ENCODE assay signal across 10 mouse cellular contexts in genomic region chr13:83662089-83662551, GRCm38 (mm10).
DNase-seq lines count a peak whose midpoint lies in the region; ATAC-seq lines count a peak whose summit lies in the region.
"Had no signal": no experiment of that assay in that cellular context is flagged by ENCODE, and none has a peak within 500 bp of the region (broad histone marks: within the 10 kb centered on the region; RNA-seq: fewer than 3 reads in every experiment).

No protein-coding gene starts in this region.

- no peak for DNase-seq in hindbrain, embryonic 11.5 days (ENCODE audit: low spot score)
- DNase-seq in hindbrain, embryonic 10.5 days (ENCODE audit: low spot score): no peak
- peak; percentile 19 for DNase-seq in R1 (ENCODE audit: low read depth, low spot score)
- DNase-seq in cerebellum, postnatal 25 days: peak; percentile 55
- no peak for DNase-seq in limb, embryonic 10.5 days (ENCODE audit: low spot score)
- no peak for DNase-seq in thymus, postnatal 0 days (ENCODE audit: low spot score)
- DNase-seq in liver, embryonic 11.5 days (ENCODE audit: low spot score): no peak
- DNase-seq: kidney, adult 18-20 months; lung, postnatal 14 days had no signal

- 55% methylated on average over 14 of the region's 14 CpGs for WGBS in hindbrain, embryonic 11.5 days
- 60% methylated on average over 14 of the region's 14 CpGs for WGBS in hindbrain, embryonic 10.5 days
- WGBS in hindbrain, embryonic 15.5 days: 50% methylated on average over 14 of the region's 14 CpGs
- 64% methylated on average over 14 of the region's 14 CpGs for WGBS in limb, embryonic 10.5 days
- 76% methylated on average over 14 of the region's 14 CpGs for WGBS in liver, embryonic 11.5 days

- H3K9me3 ChIP-seq in hindbrain, embryonic 11.5 days (ENCODE audit: control insufficient read depth, low read length): no peaks in the 10 kb centered on the region
- H3K9me3 ChIP-seq in hindbrain, embryonic 10.5 days: no peaks in the 10 kb centered on the region
- H3K9me3 ChIP-seq in hindbrain, embryonic 15.5 days: no peaks in the 10 kb centered on the region
- no peaks in the 10 kb centered on the region for H3K9me3 ChIP-seq in limb, embryonic 10.5 days (replicated peaks)
- H3K9me3 ChIP-seq in liver, embryonic 11.5 days (ENCODE audit: control insufficient read depth, low read length): no peaks in the 10 kb centered on the region

- peak; percentile 56 for ATAC-seq in hindbrain, embryonic 11.5 days (ENCODE audit: low FRiP score)
- ATAC-seq in hindbrain, embryonic 15.5 days (ENCODE audit: low FRiP score, low read depth): peak; percentile 66
- ATAC-seq in liver, embryonic 11.5 days (replicated peaks; ENCODE audit: low FRiP score): no peak

- no peaks in the 10 kb centered on the region for H3K4me1 ChIP-seq in hindbrain, embryonic 11.5 days (replicated peaks; ENCODE audit: control insufficient read depth, insufficient read depth, low read length)
- H3K4me1 ChIP-seq in hindbrain, embryonic 10.5 days (replicated peaks): no peaks in the 10 kb centered on the region
- peaks cover 12% of the 10 kb centered on the region for H3K4me1 ChIP-seq in hindbrain, embryonic 15.5 days (replicated peaks)
- H3K4me1 ChIP-seq in limb, embryonic 10.5 days: no peaks in the 10 kb centered on the region
- no peaks in the 10 kb centered on the region for H3K4me1 ChIP-seq in liver, embryonic 11.5 days (replicated peaks; ENCODE audit: control insufficient read depth, insufficient read depth, low read length)

- no peak overlapping the region for H3K9ac ChIP-seq in hindbrain, embryonic 11.5 days (ENCODE audit: low read depth, low read length)
- no peak overlapping the region for H3K9ac ChIP-seq in hindbrain, embryonic 15.5 days
- no peak overlapping the region for H3K9ac ChIP-seq in liver, embryonic 11.5 days (ENCODE audit: low read depth, low read length)

- no peak overlapping the region for H3K27ac ChIP-seq in hindbrain, embryonic 11.5 days (ENCODE audit: low read depth, low read length)
- H3K27ac ChIP-seq in hindbrain, embryonic 10.5 days: no peak overlapping the region
- no peak overlapping the region for H3K27ac ChIP-seq in hindbrain, embryonic 15.5 days (replicated peaks)
- H3K27ac ChIP-seq in limb, embryonic 10.5 days: no peak overlapping the region
- no peak overlapping the region for H3K27ac ChIP-seq in liver, embryonic 11.5 days (ENCODE audit: low read depth, low read length)

- H3K36me3 ChIP-seq in hindbrain, embryonic 11.5 days (ENCODE audit: control insufficient read depth, insufficient read depth, low read length): no peaks in the 10 kb centered on the region
- no peaks in the 10 kb centered on the region for H3K36me3 ChIP-seq in hindbrain, embryonic 10.5 days
- no peaks in the 10 kb centered on the region for H3K36me3 ChIP-seq in hindbrain, embryonic 15.5 days
- H3K36me3 ChIP-seq in limb, embryonic 10.5 days: no peaks in the 10 kb centered on the region
- H3K36me3 ChIP-seq in liver, embryonic 11.5 days (ENCODE audit: control insufficient read depth, insufficient read depth, low read length): no peaks in the 10 kb centered on the region

- no peak overlapping the region for H3K4me2 ChIP-seq in hindbrain, embryonic 11.5 days (replicated peaks; ENCODE audit: low read depth, low read length)
- peak overlapping the region; percentile 27 for H3K4me2 ChIP-seq in hindbrain, embryonic 15.5 days
- no peak overlapping the region for H3K4me2 ChIP-seq in liver, embryonic 11.5 days

- H3K27me3 ChIP-seq in hindbrain, embryonic 11.5 days (ENCODE audit: control insufficient read depth, insufficient read depth, low read length): no peaks in the 10 kb centered on the region
- H3K27me3 ChIP-seq in hindbrain, embryonic 10.5 days (ENCODE audit: insufficient read depth, poor library complexity, severe bottlenecking): no peaks in the 10 kb centered on the region
- H3K27me3 ChIP-seq in hindbrain, embryonic 15.5 days: no peaks in the 10 kb centered on the region
- H3K27me3 ChIP-seq in limb, embryonic 10.5 days (ENCODE audit: low read depth, poor library complexity, severe bottlenecking): no peaks in the 10 kb centered on the region
- H3K27me3 ChIP-seq in liver, embryonic 11.5 days (replicated peaks; ENCODE audit: control insufficient read depth, insufficient read depth, low read length): no peaks in the 10 kb centered on the region

- H3K4me3 ChIP-seq in hindbrain, embryonic 11.5 days (ENCODE audit: low read depth, low read length): no peak overlapping the region
- H3K4me3 ChIP-seq in hindbrain, embryonic 10.5 days: no peak overlapping the region
- H3K4me3 ChIP-seq in hindbrain, embryonic 15.5 days: no peak overlapping the region
- no peak overlapping the region for H3K4me3 ChIP-seq in limb, embryonic 10.5 days
- no peak overlapping the region for H3K4me3 ChIP-seq in liver, embryonic 11.5 days (ENCODE audit: low read depth, low read length)

Comparison
In these comparisons a context has a peak if more than half of its experiments do, and no peak if none do; other contexts are left out.
1. DNase-seq: peak in R1 (single experiment) and cerebellum, postnatal 25 days (2 of 2); none in hindbrain, embryonic 11.5 days (single experiment), hindbrain, embryonic 10.5 days (single experiment), limb, embryonic 10.5 days (single experiment), thymus, postnatal 0 days (single experiment) and liver, embryonic 11.5 days (single experiment).